Mouse (Mus musculus) embryo, embryonic 10.5 days (tissue): ENCODE data around the gene Uchl1.

Experiments
- DNase-seq: peaks from one replicate; pipeline ENCODE4 v3.0.0-alpha.2; 2015; ENCODE audit warnings: low spot score

The Uchl1 gene

GRCm38 (mm10) chr5:66675983-66676382 is at the start of gene Uchl1:
TSS of gene Uchl1 (plus strand) at chr5:66676091.
- peak; percentile 96 for DNase-seq

DNA sequence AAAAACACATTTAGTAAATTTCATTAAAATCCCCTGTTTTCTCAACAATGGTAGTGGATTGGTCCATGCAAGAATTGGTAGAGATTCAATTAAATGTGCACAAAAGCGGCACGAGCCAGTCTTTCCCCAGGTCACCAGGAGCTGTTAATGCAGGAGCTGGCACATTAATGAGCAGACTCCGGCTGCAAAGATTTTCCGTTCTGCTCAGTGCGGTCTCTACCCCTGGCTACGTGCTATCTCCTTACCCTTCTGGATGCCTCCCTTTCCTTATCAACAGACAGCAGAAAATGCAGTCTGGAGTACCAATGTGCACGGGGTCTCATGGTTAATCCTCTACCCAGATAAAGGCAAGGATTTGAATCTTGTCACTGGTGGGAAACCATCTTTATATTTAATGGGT is 48.1 kb upstream of the Uchl1 start:
- no peak for DNase-seq

DNA sequence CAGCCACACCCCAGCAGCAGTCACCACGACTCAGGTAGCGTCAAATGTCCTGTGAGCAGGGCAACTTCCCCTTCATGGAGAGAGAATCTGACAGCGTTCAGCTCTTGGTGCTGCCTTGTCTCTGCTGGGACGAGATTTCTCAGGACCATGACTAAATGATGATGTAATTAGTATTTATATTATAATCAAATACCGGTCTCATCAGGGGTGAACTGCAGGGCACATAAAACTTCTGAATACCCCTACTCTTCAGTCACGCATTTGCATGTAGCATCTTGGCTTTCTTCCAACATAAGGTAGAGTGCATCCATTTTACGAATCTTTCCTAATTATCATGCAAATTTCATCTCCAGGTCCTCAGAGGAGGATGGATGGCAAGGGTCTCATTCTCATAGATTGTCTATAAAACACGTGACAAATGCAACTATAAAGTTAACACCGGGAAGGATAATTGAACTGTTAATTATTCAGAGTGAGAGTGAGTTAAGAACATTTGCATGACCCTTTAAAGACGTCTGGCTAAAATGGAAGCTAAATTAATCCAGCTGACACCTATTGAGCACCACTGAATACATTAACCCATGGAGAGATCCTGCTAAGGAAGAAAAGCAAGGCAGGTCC is 40.3 kb upstream of the Uchl1 start:
- no peak for DNase-seq

- DNase-seq = no peak
Observed at GRCm38 (mm10) chr5:66642156-66642555, 33.7 kb upstream of the Uchl1 start.

DNA sequence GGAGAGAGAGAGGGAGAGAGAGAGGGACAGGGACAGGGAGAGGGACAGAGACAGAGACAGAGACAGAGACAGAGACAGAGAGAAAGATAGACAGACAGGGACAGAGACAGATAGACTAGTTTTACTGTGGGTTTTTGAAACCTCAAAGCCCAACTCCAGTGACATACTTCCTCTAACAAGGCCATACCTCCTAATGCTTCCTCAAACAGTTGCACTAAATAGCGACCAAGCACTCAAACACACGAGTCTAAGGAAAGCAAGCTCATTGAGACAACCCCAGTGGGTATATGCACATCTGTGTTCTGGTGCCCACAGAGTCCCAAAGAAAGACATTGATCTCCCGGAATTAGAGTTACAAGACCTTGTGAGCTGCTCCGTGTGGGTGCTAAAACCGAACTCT is 32.6 kb upstream of the Uchl1 start:
- DNase-seq = no peak

DNA sequence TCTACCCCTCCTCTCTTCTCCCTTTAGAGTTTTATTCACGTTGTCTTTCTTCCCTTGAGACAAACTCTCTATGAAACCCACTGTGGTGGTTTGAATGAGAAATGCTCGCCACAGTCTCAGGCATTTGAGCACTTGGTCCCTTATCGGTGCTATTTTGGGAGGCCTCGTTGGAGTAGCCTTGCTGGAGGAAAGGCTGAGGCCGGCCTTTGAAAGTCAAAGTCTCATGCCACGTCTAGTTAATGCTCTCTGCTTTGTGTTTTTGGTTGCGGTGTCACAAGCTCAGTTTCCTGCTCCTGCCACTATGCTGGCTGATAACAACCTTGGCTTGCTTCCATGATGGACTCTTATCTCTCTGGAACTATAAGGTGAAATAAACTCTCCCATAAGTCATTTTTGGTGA is 28.4 kb upstream of the Uchl1 start:
- no peak for DNase-seq

DNA sequence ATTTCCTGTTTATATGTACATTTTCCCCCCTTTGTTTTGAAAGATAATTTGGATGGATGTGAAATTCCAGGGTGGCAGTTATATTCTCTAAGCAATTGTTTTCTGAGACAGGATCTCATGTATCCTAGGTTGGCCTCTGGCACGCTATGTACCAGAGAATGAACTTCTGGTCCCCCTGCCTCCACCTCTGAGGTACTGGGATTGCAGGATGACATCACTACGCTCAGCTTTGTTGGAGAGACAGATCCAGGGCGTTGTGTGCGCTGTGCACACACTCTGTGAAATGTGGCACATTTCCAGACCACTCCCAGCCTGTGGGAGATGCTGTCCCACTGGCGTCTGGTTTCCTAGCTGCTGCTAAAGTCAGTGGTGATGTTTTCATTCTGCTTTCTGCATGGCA is 21.7 kb upstream of the Uchl1 start:
- DNase-seq = no peak

DNA sequence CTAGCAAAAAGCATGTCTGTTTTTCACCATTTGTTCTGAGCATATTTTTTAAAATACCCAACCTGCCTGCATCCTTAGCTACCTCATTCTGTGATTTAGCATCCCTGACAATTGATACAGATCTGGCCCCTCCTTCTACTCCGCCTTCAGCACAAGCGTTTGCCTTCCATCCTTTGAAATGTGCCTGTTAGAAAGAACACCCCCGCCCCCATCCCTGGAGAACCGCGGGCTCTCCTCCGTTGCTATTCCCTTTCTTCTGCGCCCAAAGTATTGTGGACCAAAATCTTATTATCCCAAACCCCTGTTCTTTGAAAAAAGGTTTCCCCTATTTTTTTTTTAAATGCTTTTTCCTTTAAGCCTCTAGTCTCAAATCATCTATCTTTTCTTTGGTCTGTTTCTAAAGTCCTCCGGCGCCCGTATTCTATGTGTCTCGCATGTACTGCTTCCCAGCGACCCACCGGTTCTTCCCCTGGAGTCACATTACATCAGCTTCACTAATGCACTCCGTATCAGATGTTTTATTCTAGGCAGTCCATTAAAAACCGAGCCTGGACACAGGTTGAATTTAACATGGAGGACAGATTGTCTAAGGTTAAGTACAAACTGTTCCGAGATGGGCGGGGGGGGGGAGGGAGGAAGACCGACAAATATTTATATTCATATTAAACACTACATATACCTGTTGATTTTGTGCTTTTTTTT is 551 bp upstream of the Uchl1 start:
- DNase-seq = peak; percentile 67

GRCm38 (mm10) chr5:66676457-66677117 is 696 bp downstream of the Uchl1 start:
- DNase-seq = peak; percentile 65

GRCm38 (mm10) chr5:66677411-66678345 is 1.8 kb downstream of the Uchl1 start:
- DNase-seq = peak; percentile 53

DNA sequence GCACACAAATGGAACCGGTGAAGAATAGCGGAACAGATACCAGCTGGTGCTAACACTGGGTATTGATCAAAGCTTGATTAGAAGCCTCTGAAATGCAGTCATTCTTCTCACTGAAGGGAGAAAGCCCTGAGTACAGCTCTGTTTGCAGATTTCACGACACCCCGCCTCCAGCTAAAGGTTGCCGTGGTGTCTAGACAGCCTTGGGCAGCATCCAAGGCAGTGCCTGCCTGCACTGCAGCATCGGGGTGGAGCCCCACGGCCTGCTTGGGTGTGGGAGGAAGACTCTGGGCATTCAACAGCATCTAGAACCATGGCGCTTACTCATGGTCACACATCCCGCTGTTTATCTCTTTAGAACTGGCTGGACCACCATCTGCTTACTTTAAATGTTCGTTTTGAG is 3.3 kb downstream of the Uchl1 start:
- DNase-seq = no peak

- DNase-seq = no peak
Observed at GRCm38 (mm10) chr5:66685930-66686329, 10.0 kb downstream of the Uchl1 start.

GRCm38 (mm10) chr5:66686863-66687262 is 11.0 kb downstream of the Uchl1 start:
- no peak for DNase-seq

- DNase-seq = no peak
Observed at GRCm38 (mm10) chr5:66687737-66688136, 11.8 kb downstream of the Uchl1 start.

DNA sequence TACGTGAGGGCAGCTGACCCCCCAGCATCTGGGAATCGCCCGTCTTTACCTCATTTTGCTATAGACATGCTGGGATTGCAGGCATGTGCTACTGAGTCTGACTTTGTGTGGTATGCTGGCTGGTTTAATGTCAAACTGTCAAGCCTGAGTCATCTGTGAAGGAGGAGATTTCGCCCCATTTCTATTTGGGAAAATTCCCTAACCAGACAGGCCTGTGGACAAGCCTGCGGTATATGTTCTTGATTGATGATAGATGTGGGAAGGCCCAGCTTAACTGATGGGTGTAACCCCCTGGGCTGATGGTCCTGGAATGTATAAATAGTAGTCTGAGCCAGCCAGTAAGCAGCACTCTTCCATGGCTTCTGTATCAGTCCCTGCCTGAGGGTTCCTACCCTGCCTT is 12.4 kb downstream of the Uchl1 start:
- DNase-seq = no peak

GRCm38 (mm10) chr5:66689796-66690195 is 13.9 kb downstream of the Uchl1 start:
- DNase-seq = no peak

- DNase-seq = no peak
Observed at GRCm38 (mm10) chr5:66693231-66693630, 17.3 kb downstream of the Uchl1 start.

GRCm38 (mm10) chr5:66697119-66697518 is 21.2 kb downstream of the Uchl1 start:
- DNase-seq = peak; percentile 90

GRCm38 (mm10) chr5:66699911-66700310 is 24.0 kb downstream of the Uchl1 start:
- DNase-seq = peak; percentile 55

DNA sequence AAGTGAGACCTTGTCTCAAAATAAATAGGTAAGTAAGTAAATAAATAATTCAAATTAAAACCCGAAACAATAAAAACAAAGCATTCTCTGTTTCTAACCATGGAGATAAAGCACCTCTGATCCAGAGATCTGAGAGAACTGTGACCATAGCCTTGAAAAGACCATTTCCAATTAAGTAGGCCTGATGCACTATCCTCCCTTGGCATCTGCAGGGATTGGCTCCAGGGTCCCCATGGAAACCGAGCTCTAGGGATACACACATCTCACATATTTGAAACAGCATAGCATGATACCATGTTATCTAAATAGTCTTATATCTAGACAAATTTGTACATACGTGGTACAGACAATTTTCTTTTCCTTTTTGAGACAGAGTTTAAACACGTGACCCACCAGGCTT is 26.1 kb downstream of the Uchl1 start:
- DNase-seq = no peak

- no peak for DNase-seq
Observed at GRCm38 (mm10) chr5:66703317-66704004, 27.6 kb downstream of the Uchl1 start.

GRCm38 (mm10) chr5:66707859-66708258 is 32.0 kb downstream of the Uchl1 start:
- no peak for DNase-seq
